Mouse (Mus musculus) gastrocnemius, postnatal 25 days (tissue): ENCODE measurements around the gene Pim2. TPM values are rescaled to one million over a fixed set of nuclear protein-coding genes. Genes with fewer than 3 reads are reported as not detected.
"Not testable (repeated sequence)": the region's sequence is repeated elsewhere in the genome, so short reads cannot be mapped to it uniquely, and the experiment has no call there.

Source experiments
- DNase-seq: peaks from one replicate; pipeline ENCODE4 v3.0.0; 2022
- total RNA-seq, 2 experiments: library from RNA; stranded (reverse); gene quantifications; 1 replicate in 1 of 2; 2 replicates in 1 of 2; pipeline ENCODE4 v1.2.3; 2021

Pim2 gene
- total RNA-seq, 2 experiments from 2014 or later = 1.5 TPM

GRCm38 (mm10) chrX:7907735-7908134 is 29.7 kb downstream of the Pim2 start, which contains the start of gene Gm10491:
TSS of gene Gm10491 (minus strand) at chrX:7907835.
- DNase-seq = no peak

GRCm38 (mm10) chrX:7909242-7909641 is 31.2 kb downstream of the Pim2 start, which contains the start of gene Gm10490:
TSS of gene Gm10490 (plus strand) at chrX:7909542.
- not testable (repeated sequence) for DNase-seq

GRCm38 (mm10) chrX:7910473-7910872 is 32.4 kb downstream of the Pim2 start:
- DNase-seq = no peak

GRCm38 (mm10) chrX:7915669-7916068 is 37.6 kb downstream of the Pim2 start:
- DNase-seq = not testable (repeated sequence)

- DNase-seq = not testable (repeated sequence)
These were observed 39.9 kb downstream of the Pim2 start for GRCm38 (mm10) chrX:7917960-7918359.

GRCm38 (mm10) chrX:7919601-7920383 is 41.7 kb downstream of the Pim2 start, which contains the start of gene Pcsk1n:
TSS of gene Pcsk1n (plus strand) at chrX:7919822.
- DNase-seq = no peak

GRCm38 (mm10) chrX:7922032-7922431 is 44.0 kb downstream of the Pim2 start:
- no peak for DNase-seq

GRCm38 (mm10) chrX:7926266-7926665 is 48.2 kb downstream of the Pim2 start:
- no peak for DNase-seq

GRCm38 (mm10) chrX:7927116-7927515 is 49.1 kb downstream of the Pim2 start:
- no peak for DNase-seq

- DNase-seq = no peak
These were observed 50.3 kb downstream of the Pim2 start, which contains the start of gene Eras for GRCm38 (mm10) chrX:7928270-7928790. TSS of gene Eras (minus strand) at chrX:7928607.

Other genes with a start within 250 kb of the Pim2 start
- 1 to 10 TPM; 1.0 to 1.6 TPM for gene Syp, start 239.8 kb upstream of the Pim2 start, total RNA-seq
- gene Prickle3, start 221.0 kb upstream of the Pim2 start, total RNA-seq = 10 to 100 TPM; 15.4 to 16.4 TPM
- gene Plp2, start 206.9 kb upstream of the Pim2 start, total RNA-seq = 10 to 100 TPM; 25.4 to 27.2 TPM
- gene Magix, start 197.0 kb upstream of the Pim2 start, total RNA-seq = 10 to 100 TPM; 16.5 to 21.5 TPM
- 10 to 100 TPM; 11.3 to 14.6 TPM for gene Gpkow, start 181.1 kb upstream of the Pim2 start, total RNA-seq
- gene Wdr45, start 163.9 kb upstream of the Pim2 start, total RNA-seq = 10 to 100 TPM; 21.8 to 27.6 TPM
- gene Gm45208, start 156.0 kb upstream of the Pim2 start, total RNA-seq = not detected
- 1 to 10 TPM; 4.7 to 7.3 TPM for gene Praf2, start 149.8 kb upstream of the Pim2 start, total RNA-seq
- under 1 TPM; 0.16 to 0.56 TPM for gene Ccdc120, start 127.4 kb upstream of the Pim2 start, total RNA-seq
- 1 to 10 TPM; 6.1 to 8.2 TPM for gene Tfe3, start 115.7 kb upstream of the Pim2 start, total RNA-seq
- gene Gripap1, start 88.5 kb upstream of the Pim2 start, total RNA-seq = 10 to 100 TPM; 17.5 to 21.2 TPM
- gene Kcnd1, start 56.0 kb upstream of the Pim2 start, total RNA-seq = under 1 TPM; 0.18 to 0.43 TPM
- 10 to 100 TPM; 14.8 to 18.2 TPM for gene Otud5, start 36.9 kb upstream of the Pim2 start, total RNA-seq
- gene Slc35a2, start 5.8 kb downstream of the Pim2 start, total RNA-seq = 1 to 10 TPM; 7.6 to 8.1 TPM
- gene Pqbp1, start 21.0 kb downstream of the Pim2 start, total RNA-seq = 10 to 100 TPM; 19.5 to 23.1 TPM
- gene Timm17b, start 21.1 kb downstream of the Pim2 start, total RNA-seq = 10 to 100 TPM; 37.8 to 38.5 TPM
- gene Gm10491, start 29.6 kb downstream of the Pim2 start, total RNA-seq = not detected
- gene Gm10490, start 31.3 kb downstream of the Pim2 start, total RNA-seq = not detected
- gene Pcsk1n, start 41.6 kb downstream of the Pim2 start, total RNA-seq = not detected
- gene Eras, start 50.3 kb downstream of the Pim2 start, total RNA-seq = not detected
- 1 to 10 TPM; 3.9 to 5.0 TPM for gene Hdac6, start 69.6 kb downstream of the Pim2 start, total RNA-seq
- gene Gata1, start 99.8 kb downstream of the Pim2 start, total RNA-seq = not detected
- not detected for gene Glod5, start 140.2 kb downstream of the Pim2 start, total RNA-seq
- 1 to 10 TPM; 3.0 to 3.6 TPM for gene Suv39h1, start 196.5 kb downstream of the Pim2 start, total RNA-seq
- under 1 TPM; 0.46 to 0.54 TPM for gene Was, start 212.2 kb downstream of the Pim2 start, total RNA-seq